Mouse (Mus musculus): Measurements from ENCODE around the gene Tmem144.

GRCm38 (mm10) chr3:79809180-79809567, 43.4 kb downstream of the Tmem144 start:
- TF ChIP-seq CTCF (IDR thresholded peaks at IDR 0.05; ENCODE audit: control insufficient read depth, insufficient read depth, insufficient replicate concordance, low read depth, low read length), result peak; percentile 68; the same call in 1 of the 2 replicates
- TF ChIP-seq POLR2A (IDR thresholded peaks at IDR 0.05; ENCODE audit: control insufficient read depth, low read depth, low read length), result no peak

Measured in testis, adult 2 months (tissue).